Mouse (Mus musculus) adrenal gland, adult 8-10 months (tissue): ENCODE measurements at regions not wholly inside any gene's neighbourhood (a gene's known extent, or its start where the extent isn't known, plus 50 kb on each side); places are given as distances from the start of the nearest gene placed in this dataset.

Source experiments
- DNase-seq: peaks from one replicate; pipeline ENCODE4 v3.0.0; 2022

DNA sequence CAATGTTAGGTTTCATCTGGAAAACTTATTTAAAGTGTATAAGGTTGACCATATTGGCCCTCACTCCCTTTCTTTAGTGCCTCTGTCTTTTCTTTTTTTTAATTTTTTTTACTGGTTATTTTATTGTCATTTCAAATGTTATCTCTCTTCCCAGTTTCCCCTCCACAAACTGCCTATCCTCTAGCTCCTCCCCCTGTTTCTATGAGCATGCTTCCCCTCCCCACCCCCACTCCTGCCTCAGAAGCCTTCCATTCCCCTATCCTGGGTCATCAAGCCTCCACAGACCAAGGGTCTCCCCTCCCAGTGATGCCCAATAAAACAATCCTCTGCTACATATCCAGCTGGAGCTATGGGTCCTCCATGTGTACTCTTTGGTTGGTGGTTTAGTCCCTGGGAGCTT, 2134.9 kb upstream of the Lrrc6 start:
- DNase-seq, result no peak

DNA sequence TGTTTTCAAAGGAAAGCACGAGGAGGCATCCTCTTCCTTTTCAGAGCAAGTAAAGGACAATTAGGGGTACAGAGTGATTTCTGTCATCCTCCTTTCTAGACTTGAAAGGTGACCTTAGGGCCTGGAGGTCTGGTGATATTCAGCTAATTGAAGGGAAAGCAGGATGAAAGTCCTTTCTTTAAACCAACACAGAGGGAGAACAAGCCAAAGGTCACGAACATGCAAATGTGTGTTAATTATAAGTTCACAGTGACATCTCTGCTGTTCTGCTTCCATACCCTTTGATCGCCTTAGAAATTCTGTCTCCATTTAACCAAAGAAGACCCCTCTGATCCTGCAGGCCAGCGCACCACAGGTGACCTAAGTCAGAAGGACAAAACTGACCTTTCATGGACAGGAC, 2126.3 kb upstream of the Lrrc6 start:
- no peak for DNase-seq

DNA sequence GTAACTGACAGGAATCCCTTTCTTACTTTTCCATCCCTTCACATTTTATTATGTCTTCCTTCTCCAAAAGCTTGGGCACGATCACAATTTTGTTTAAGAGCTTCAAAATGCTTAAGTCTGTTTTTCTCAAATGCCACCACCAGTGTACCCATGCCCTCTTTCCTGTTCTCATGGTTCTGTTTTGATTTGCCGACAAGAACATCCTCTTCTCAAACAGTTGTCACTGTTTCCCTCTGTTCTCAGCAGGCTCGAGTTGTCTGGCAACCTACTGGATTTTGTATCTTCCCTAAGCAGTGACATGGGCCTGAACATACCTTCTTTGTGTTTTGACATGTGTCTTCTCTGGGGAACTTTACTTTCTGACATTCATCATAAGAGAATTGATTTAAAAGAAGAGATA, 2124.1 kb upstream of the Lrrc6 start:
- no peak for DNase-seq

DNA sequence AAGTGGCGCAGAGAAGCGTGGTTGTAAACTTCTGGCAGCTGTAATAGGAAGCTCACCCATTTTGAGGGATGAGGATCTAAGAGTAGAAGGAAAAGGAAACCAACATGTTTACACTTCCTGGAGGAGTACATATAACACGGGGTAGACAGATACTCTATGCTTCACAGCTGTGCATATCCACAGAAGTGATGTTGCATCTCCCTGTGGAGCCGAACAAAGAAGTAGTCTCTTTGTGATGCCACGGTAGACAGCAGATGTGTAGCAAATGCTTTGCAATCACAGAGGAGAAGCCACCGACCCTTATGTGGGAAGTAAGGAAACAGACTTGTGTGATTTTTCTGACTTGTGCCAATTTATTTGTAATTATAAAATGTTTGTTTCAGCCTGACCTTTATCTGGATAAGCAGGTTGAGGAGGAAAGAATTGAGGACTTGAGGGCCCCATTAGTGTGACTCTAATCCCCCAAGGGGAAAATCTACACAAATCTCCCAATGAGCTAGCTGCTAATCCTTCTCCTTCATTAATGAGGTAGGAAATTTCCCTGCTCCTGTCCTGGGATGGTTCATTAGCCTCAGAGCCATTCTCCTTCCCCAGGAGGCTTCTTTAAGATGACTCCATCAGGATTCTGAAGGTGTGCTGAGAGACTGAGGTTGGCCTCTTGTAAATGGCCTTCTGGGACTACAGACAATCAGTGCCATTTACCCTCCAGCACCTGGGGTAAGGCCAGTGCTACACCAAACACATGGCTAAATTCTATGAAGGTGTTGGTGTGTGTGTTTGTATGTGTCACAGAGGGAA, 2119.9 kb upstream of the Lrrc6 start:
- no peak for DNase-seq

DNA sequence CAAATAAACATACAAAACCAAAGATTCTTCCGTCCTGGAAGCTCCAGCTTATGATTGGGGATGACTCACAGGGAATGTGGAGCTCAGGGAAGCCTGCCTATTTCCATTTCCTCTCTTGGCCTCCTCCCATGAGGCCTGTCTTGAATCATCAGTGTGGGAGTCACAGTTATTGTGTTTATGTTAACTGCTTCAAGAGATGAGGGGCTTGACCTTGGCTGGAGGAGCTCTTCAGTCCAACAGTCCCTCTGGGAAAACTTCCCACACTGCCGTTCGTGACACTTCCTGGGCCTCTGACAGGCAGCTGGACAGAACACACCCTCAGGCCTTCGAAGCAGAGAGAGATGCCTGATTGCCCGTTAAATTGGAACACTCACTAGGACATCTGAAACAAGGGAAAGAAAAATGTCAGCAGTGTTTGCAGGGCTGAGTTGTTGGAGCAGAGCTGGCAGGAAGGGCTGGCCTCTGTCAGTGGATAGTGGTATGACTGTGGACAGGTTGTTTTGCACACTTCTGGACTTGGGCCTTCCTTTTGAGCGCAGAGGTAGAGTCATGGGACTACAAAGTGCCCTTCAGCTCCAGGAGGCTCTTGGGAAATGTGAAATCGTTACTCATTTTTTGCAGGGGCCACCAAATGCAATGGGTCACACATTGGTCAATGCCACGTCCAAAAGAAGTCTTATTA, 2105.5 kb upstream of the Lrrc6 start:
- DNase-seq, result peak; percentile 2

DNA sequence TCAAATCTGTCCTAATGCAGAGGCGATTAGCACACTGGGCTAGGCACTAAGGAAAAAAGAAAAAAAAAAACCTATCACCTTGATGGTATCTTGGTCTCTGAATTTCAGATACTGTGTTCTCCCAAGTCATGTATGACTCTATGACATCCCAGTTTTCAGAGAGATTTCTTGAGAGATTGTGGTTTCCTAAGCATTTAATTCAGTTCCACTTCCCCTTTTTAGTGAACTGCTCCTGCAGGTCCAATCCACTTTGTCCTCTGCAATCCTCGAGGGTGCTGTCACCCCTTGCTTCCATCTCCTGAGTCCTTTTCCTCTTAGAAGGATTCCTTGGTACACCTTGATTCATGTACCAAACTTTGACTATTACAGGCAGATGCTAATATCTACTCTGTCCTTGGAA, 2104.8 kb upstream of the Lrrc6 start:
- DNase-seq, result no peak

DNA sequence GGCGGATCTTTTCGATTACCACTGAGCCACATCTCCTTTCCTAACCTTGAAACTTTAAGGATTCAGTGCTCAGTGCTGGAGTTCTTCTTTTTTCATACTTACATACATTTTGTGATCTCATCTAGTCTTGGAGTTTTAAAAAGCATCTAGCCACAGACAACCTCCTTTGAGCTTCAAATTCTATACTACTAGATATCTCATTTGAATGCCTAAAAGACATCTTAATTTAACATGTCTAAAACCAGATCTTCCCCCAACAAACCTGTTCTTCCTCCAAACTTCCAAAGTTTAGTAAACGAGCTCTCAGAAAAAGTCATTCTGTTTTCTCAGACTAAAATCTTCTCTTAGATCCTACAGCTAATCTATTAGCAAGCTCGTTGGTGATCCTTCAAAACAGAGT, 2081.5 kb upstream of the Lrrc6 start:
- no peak for DNase-seq

DNA sequence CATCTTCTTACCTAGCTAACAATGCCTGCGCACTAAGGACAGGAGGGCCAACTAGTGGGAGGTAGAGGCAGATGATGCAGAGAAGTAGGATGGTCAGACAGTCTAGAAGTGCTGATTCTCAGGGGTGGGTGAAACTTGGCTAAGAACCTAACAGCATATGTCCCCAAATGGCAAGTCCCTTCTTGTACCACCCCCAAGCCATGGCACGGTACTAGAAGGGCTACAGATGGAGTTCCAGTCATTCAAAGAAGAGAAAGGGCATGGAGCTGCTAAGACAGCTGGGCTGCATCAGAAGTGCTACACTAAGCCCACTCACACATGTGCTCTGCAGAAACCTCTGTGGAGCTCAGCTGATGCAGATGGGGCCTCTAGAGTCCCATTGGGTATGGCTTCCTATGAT, 2078.8 kb upstream of the Lrrc6 start:
- no peak for DNase-seq

DNA sequence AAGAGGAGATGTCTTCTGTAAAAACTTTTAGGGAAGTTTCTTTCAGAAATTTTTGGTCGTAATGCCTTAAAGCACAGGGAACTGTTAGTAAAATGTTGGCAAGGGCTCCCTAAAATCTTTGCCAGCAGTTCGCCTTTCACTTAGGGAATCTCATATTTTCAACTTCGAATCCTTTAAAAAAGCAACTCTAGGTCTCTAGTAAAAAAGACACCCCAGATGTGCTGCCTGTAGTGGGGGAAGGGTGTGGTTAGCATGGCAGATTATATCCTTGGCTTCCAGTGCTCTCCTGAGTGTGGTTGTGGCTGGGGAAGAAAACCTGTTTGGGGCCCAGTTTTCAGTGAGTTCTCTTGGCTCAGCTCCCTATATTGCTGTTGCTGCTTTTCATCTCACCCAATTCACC, 2059.9 kb upstream of the Lrrc6 start:
- no peak for DNase-seq

DNA sequence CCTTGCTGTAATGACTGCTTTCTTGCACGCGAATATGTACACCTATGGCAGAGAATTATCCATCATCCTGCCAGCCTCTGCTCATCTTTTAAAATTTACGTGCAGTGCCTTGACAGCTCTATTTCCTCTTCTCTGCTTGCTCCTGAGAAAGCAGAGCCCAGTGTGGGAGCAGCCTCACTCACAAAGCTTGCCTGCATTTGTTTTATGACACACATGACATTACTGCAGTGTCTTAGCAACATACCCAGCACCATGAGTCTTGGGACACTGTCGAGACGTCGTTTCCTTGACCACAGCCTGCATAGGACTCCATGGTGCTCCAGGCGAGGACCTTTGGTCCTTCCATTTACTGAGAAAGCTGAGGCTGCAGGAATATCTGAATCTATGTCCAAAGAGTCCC, 2055.4 kb upstream of the Lrrc6 start:
- no peak for DNase-seq

DNA sequence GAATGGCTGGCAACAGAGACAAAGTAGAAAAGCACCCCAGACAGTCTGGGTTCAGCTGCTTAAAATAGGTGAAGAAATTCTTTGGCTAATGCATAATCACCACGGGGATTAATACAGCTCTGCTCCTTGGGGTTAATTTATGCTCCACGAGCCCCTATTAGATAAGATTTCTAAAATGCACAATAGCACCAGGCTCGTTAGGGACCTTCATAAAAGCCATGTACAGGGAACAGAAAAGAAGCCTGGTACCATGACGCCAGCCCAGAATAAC, 2035.3 kb upstream of the Lrrc6 start:
- DNase-seq, result no peak

DNA sequence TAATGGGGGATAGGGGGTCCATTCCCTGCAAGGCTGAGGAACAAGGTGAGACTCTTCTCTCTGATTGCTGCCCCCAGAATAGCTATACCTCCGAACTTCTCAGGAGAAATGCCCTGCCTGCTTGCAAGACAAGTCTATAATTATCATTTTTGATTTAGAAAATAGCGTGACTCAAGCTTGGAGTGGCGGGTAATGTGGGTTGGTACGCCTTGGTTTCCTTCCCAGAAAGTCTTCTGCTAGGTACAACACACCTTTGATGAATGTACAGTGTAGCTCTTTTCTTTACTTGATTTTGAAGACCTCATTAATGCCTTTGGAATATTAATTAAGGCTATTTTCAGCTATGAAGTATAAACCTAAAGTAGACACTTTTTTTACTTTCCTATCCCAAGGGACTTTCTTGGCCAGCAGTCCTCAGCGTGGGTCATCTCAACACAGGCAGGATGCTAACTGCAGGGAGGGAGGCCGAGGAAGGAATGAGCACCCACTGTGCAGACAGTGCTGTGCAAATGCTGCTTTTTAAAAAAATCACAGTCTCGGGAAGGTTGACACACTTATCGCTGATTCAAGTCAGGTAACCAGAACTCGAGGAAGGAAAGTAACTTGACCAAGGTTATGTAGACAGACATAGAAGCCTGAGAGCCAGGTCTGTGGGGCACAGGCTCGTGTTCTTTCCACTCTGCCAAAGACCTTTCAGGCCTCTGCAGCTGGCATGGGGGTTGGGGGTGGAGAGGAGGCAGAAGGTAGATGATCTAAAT, 2034.8 kb upstream of the Lrrc6 start:
- no peak for DNase-seq

DNA sequence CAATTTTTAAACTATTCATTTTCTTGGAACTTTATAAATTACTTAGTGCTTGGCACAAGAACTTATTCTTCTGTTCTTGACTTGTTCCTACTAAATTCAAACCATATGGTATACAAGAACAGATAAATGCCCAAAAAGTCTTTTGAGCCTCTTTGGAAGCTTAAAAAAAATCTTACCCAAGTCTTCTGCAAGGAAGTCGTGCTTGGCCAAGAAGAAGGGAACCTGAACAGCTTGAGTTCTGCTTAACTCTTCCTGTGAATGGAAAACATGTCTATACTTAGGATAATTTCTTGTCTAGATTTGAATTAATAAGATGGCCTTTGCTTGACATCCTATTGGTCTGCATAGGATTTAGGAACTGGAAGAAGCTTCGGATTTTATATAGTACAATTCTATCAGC, 2020.0 kb upstream of the Lrrc6 start:
- DNase-seq, result no peak

DNA sequence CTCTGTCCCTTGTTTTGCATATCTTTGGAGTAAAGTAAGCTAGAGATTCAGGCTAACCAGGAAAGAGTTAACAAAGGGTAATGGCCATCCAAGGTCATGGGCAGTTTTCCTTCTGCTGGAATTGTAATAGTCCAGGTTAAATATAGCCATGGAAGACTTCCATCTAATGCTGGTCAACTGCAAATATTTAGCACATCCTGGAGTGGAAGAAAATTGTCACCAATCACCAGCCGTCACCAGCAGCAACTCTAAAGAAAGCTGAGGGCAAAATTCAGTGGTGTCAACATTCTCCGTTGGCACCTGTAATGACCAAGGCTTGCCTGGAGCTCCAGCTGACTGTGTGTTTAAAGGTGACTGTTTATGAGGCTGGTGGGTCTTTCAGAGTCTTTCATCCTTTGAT, 2011.7 kb upstream of the Lrrc6 start:
- DNase-seq, result no peak

DNA sequence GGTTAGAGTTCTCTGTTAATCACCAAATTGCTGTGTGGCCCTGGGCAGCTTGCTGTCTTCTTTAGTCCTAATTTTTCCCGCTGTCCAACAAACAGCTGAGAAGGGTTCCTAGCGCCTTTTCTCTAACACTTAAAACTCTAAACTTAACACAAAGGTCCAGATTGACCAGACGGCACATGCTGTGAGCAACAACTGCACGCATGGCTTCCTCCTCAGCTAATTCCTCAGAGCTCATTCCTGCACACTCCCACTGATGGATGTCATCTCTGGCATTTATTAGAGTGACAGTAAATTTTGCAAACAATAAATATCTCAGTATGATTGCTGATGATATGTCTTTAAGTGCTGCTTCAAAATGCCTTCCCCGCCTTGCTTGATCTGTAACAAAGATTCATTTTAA, 2007.5 kb upstream of the Lrrc6 start:
- DNase-seq, result no peak

DNA sequence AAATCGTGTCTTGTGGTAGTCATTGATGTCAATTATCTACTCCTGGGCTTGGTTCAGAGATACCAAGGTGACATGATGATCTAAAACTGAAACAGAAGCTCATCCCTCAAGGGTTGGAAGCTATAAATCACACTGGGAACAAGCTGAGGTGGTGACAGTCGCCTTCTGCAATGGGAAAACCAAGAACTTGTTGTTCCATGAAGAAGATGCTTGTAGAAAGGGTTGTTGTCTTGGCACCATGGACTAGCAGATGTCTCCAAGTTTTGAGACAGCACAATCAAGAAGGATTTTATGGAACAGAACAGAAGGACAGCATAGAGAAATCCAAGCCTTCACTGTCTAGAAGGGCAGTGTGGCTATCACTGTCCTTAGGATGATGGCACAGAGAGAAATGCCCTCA, 2005.4 kb upstream of the Lrrc6 start:
- DNase-seq, result no peak

DNA sequence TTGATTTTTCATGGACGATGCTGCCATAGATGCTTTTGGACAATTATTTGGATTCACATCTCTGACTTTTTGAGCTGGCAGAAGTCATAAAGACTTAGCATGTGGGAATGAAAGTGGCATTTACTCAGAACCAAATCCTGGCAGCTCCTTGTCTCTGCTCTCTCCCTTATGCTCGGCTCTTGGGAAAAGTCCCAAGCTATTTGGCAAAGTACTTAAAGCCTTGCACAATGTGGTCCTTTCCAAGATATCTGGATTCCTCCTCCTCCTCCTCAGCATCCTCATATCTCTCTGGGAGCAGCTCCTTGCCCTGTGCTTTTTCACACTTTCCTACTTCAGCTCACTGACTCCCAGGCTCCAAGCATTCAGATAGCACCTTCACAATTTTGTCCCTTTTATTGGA, 1995.7 kb upstream of the Lrrc6 start:
- DNase-seq, result no peak

DNA sequence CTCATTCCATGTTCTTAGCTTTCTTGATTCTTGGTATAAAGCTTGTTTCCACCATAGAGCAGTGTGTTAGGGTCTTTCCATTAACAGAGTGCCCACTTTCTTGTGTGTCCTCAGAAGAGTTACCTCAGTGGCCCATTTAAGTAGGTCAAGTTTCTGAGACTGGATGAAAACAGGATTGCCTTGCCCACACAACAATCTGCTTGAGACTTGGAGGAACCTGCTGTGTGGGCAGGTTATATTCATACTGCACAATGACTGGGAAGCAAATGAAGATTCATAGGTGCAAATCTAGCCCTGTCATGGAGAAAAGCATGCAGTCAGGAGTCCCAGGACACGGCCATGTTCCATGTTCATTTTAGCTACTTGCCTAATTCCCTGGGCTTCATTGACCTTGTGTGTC, 1984.1 kb upstream of the Lrrc6 start:
- no peak for DNase-seq

DNA sequence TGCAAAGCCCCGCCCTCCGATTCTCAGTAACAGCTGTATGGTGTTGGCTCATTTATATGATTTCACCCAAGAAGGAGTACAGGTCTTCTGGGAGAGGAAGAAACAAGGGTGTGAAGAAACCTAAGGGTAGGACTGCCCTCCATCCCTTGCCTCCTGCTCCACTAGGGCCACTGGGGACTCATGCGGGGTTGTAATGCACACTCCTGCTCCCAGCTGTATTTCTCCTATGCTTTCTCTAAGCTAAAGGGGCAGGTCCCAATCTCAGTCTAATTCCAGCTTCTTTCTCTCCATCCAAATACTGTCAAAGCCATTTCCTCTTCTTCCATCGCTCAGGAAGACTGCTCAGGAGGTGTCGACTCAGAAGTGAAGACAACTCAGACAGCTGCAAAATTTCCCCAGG, 1977.0 kb upstream of the Lrrc6 start:
- no peak for DNase-seq

DNA sequence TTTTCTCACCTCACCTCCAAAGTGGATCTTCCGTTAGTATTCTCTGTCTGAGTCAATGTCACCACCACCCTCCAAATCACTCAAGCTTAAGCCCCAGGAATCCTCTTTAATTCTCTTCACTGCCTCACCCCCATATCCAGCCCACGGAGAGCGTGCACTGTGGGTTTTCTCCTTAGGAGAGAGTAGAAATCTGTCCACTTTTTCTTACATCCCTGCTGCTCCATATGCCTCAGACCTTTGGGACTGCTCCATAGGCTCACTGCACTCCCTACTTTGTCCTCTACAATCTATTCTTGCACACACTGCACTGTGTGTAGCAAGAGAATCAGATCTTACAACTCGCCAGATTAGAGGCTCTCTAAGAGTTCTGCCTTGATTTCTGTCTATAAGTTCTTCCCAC, 1971.2 kb upstream of the Lrrc6 start:
- DNase-seq, result no peak

DNA sequence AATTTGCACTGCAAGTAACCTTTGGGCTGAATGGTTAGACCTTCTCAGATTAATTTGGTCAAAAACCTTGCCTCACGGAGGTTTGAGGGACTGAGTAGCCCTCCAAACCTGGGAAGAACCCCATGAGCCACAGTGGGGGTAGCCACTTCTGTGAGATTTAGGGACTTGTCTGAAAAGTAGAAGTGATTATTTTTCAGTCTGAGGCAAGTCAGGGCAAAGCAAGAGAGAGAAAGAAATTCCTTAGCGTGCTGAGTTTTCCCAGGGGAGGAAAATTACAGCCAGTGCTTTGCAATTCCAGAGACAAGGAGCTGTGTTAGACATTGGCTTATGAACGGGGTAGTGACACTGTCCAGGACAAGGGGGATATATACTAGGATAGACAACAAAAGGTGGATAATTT, 1962.1 kb upstream of the Lrrc6 start:
- DNase-seq, result no peak

DNA sequence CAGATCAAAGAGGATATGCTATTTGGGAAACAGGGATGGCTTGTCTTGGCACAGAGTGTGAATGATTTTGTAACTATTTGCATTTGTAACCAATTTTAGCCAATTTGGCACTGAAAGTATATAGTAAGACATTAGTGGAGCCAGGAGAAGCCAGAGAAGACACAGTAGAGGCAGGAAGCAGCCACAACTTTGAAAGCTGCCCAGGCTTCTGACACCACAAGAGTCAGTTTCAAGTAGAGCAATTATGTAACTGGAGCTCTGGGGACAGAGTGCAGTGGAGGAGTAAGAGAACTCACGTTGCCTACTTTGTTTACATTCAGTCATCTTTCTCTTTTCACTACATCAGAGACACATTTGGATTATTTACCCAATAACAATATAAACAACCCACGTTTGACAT, 1956.5 kb upstream of the Lrrc6 start:
- DNase-seq, result no peak

DNA sequence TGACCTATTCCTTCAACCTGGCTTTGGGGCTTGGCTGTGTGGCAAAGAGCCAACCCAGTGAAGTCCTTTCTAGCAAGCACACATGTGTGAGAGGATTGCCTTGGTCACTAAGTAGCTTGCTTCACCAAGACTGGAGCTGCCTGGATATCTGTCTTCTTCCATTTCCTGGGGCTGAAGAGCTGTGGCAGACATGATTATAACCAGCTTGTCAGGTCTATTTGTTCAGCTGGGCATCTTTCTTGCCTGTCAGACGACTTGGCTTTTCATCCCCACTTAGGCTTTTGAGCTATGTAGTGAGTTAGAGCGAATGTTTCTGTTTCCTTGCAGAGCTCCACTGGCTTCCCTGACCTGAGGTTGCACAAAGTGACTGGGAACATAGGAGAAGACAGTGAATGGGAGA, 1951.3 kb upstream of the Lrrc6 start:
- DNase-seq, result no peak

DNA sequence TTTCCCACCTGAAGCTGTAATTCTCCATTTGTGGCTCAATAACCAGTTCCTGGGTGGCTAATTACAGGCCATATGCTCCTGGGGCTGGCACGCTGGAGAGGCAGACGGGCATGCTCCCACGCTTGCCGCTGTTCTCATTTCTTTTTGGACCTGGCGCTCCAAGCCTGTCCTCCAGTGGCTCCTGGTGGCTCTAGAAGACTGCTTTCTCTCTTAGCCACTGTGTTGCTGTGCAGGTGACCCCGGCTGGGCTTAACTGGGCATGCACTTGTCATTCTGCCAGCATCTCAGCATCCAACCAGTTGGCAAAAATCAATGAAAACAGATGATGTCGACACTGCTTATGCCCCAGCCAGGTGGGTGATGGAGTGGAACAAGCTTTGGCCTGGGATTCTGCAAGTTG, 1944.6 kb upstream of the Lrrc6 start:
- no peak for DNase-seq
